7 mouse cellular contexts compared by ENCODE assay signal in the genomic region with DNA sequence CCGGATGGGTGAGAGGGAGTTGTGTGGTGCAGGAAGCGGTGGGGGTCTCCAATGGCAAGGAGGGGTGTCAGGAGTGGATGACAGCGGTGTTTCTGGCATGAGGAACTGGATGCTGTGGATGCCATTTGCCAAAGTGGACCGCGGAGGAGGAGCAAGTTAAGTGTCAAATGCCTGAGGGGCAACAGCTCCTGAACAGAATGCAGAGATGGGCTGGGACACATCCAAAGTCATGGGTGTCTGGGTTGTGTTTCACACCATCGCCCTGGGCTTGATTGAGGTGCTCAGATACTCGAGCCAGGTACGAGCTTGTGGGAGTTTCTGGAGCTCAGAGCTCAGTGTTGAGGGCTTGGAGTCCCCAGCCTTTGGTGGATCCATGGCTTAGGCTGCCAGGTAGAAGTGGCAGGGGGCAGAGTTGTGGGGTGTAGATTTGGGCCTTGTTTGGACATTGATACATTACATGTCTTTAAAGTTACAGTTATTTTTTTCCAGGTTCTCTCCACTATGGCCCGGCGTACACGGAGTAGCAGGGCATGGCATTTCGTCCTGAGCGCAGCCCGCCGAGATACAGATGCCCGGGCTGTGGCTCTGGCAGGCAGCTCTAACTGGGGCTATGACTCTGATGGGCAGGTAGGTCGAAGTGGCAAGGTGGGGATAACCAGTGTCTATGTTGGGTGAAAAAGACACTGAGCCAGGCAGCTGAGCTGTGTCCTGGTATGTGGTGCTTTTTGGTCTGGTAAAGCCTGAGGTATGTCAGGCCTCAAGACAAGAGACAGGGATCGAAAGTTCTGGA. TPM values are rescaled to one million over a fixed set of nuclear protein-coding genes. Genes with fewer than 3 reads are reported as not detected.
A peak's percentile ranks its signal among the peaks of the same experiment; 100 is the strongest.
DNase-seq lines count a peak whose midpoint lies in the region; ATAC-seq lines count a peak whose summit lies in the region.

No protein-coding gene starts in this region.

- no peaks in the 10 kb centered on the region for H3K27me3 ChIP-seq in lung, embryonic 16.5 days (ENCODE audit: control insufficient read depth, insufficient read depth, low read depth, low read length)
- H3K27me3 ChIP-seq in heart, embryonic 16.5 days (ENCODE audit: control insufficient read depth, insufficient read depth, low read length) = no peaks in the 10 kb centered on the region
- H3K27me3 ChIP-seq in midbrain, embryonic 10.5 days (ENCODE audit: low read depth, poor library complexity, severe bottlenecking) = no peaks in the 10 kb centered on the region

- H3K4me1 ChIP-seq in lung, embryonic 16.5 days (replicated peaks; ENCODE audit: control insufficient read depth, insufficient read depth, low read length) = peaks cover 17% of the 10 kb centered on the region
- peaks cover 20% of the 10 kb centered on the region for H3K4me1 ChIP-seq in heart, embryonic 16.5 days (ENCODE audit: control insufficient read depth, insufficient read depth, low read length)
- H3K4me1 ChIP-seq in midbrain, embryonic 10.5 days = peaks cover 32% of the 10 kb centered on the region

- no peak overlapping the region for H3K27ac ChIP-seq in lung, embryonic 16.5 days (ENCODE audit: low read length)
- H3K27ac ChIP-seq in heart, embryonic 16.5 days (ENCODE audit: low read length) = peak overlapping the region; percentile 80; the same call in 1 of the 2 replicates
- peak overlapping the region; percentile 81 for H3K27ac ChIP-seq in midbrain, embryonic 10.5 days (replicated peaks)

- no peak for ATAC-seq in lung, embryonic 16.5 days (ENCODE audit: low read depth)
- ATAC-seq in heart, embryonic 16.5 days (replicated peaks; ENCODE audit: extremely low read depth, insufficient read depth, low FRiP score) = no peak

- no peaks in the 10 kb centered on the region for H3K9me3 ChIP-seq in lung, embryonic 16.5 days (ENCODE audit: control insufficient read depth, low read length)
- H3K9me3 ChIP-seq in heart, embryonic 16.5 days (replicated peaks; ENCODE audit: control insufficient read depth, low read length) = no peaks in the 10 kb centered on the region
- H3K9me3 ChIP-seq in midbrain, embryonic 10.5 days (replicated peaks) = no peaks in the 10 kb centered on the region

- peak overlapping the region; percentile 87 for H3K9ac ChIP-seq in lung, embryonic 16.5 days (ENCODE audit: low read length)
- H3K9ac ChIP-seq in heart, embryonic 16.5 days (ENCODE audit: low read length) = peak overlapping the region; percentile 94

- peak overlapping the region; percentile 67 for H3K4me2 ChIP-seq in lung, embryonic 16.5 days (ENCODE audit: low read depth, low read length)
- peak overlapping the region; percentile 98 for H3K4me2 ChIP-seq in heart, embryonic 16.5 days (ENCODE audit: low read depth, low read length)

- 59% methylated on average over 18 of the region's 18 CpGs for WGBS in lung, embryonic 16.5 days
- 58% methylated on average over 18 of the region's 18 CpGs for whole genome bisulfite sequencing in heart, embryonic 16.5 days
- WGBS in midbrain, embryonic 10.5 days = 69% methylated on average over 18 of the region's 18 CpGs

- H3K4me3 ChIP-seq in lung, embryonic 16.5 days (ENCODE audit: low read length) = peak overlapping the region; percentile 90
- peak overlapping the region; percentile 97 for H3K4me3 ChIP-seq in heart, embryonic 16.5 days (ENCODE audit: low read length)
- peak overlapping the region; percentile 72 for H3K4me3 ChIP-seq in midbrain, embryonic 10.5 days

- no peak for DNase-seq in lung, adult 18-20 months
- peak; percentile 56 to 57 for DNase-seq in cerebellum, postnatal 14 days
- DNase-seq in midbrain, embryonic 10.5 days (ENCODE audit: low spot score) = no peak
- DNase-seq in spleen, postnatal 10 days (ENCODE audit: low spot score in 2 of 2) = no peak
- DNase-seq in urinary bladder, adult 18-20 months (ENCODE audit: low spot score in 2 of 2) = no peak

- peaks cover 25% of the 10 kb centered on the region for H3K36me3 ChIP-seq in lung, embryonic 16.5 days (ENCODE audit: control insufficient read depth, insufficient read depth, low read length)
- peaks cover 27% of the 10 kb centered on the region for H3K36me3 ChIP-seq in heart, embryonic 16.5 days (ENCODE audit: control insufficient read depth, insufficient read depth)
- peaks cover 62% of the 10 kb centered on the region for H3K36me3 ChIP-seq in midbrain, embryonic 10.5 days

RNA-seq across cellular contexts. Expression of a gene that starts 1.0 kb away (rescaled TPM):
- polyA plus RNA-seq in lung, embryonic 16.5 days (2015; fragmentation: Nextera tagmentation; extraction: Ambion mirVana) = 41.1 and 43.3 TPM in 2 replicates
- polyA plus RNA-seq in heart, embryonic 16.5 days (2015; fragmentation: Nextera tagmentation; extraction: Ambion mirVana) = 33.7 and 34.0 TPM in 2 replicates
- 46.6 and 50.4 TPM in 2 replicates for polyA plus RNA-seq in midbrain, embryonic 10.5 days (2016; fragmentation: Nextera tagmentation; extraction: Ambion mirVana)

RNA-seq across cellular contexts. Expression of a gene that starts 1.3 kb away (rescaled TPM):
- polyA plus RNA-seq in lung, embryonic 16.5 days (2015; fragmentation: Nextera tagmentation; extraction: Ambion mirVana) = 48.5 and 55.0 TPM in 2 replicates
- 37.9 and 38.3 TPM in 2 replicates for polyA plus RNA-seq in heart, embryonic 16.5 days (2015; fragmentation: Nextera tagmentation; extraction: Ambion mirVana)
- 85.5 and 87.0 TPM in 2 replicates for polyA plus RNA-seq in midbrain, embryonic 10.5 days (2016; fragmentation: Nextera tagmentation; extraction: Ambion mirVana)

RNA-seq across cellular contexts. Expression of a gene that starts 7.4 kb away (rescaled TPM):
- polyA plus RNA-seq in lung, embryonic 16.5 days (2015; fragmentation: Nextera tagmentation; extraction: Ambion mirVana) = 28.4 and 29.1 TPM in 2 replicates
- 18.2 and 20.4 TPM in 2 replicates for polyA plus RNA-seq in heart, embryonic 16.5 days (2015; fragmentation: Nextera tagmentation; extraction: Ambion mirVana)
- 28.9 and 33.9 TPM in 2 replicates for polyA plus RNA-seq in midbrain, embryonic 10.5 days (2016; fragmentation: Nextera tagmentation; extraction: Ambion mirVana)

RNA-seq across cellular contexts. Expression of a gene that starts 7.4 kb away (rescaled TPM):
- 82.8 and 89.0 TPM in 2 replicates for polyA plus RNA-seq in lung, embryonic 16.5 days (2015; fragmentation: Nextera tagmentation; extraction: Ambion mirVana)
- 86.8 and 94.8 TPM in 2 replicates for polyA plus RNA-seq in heart, embryonic 16.5 days (2015; fragmentation: Nextera tagmentation; extraction: Ambion mirVana)
- 94.7 and 98.1 TPM in 2 replicates for polyA plus RNA-seq in midbrain, embryonic 10.5 days (2016; fragmentation: Nextera tagmentation; extraction: Ambion mirVana)

RNA-seq across cellular contexts. Expression of a gene that starts 8.8 kb away (rescaled TPM):
- polyA plus RNA-seq in lung, embryonic 16.5 days (2015; fragmentation: Nextera tagmentation; extraction: Ambion mirVana) = 74.7 and 74.9 TPM in 2 replicates
- 38.2 and 42.1 TPM in 2 replicates for polyA plus RNA-seq in heart, embryonic 16.5 days (2015; fragmentation: Nextera tagmentation; extraction: Ambion mirVana)
- 46.2 and 47.0 TPM in 2 replicates for polyA plus RNA-seq in midbrain, embryonic 10.5 days (2016; fragmentation: Nextera tagmentation; extraction: Ambion mirVana)

Comparison
In these comparisons a context has a peak if more than half of its experiments do, and no peak if none do; other contexts are left out.
1. DNase-seq: peak in cerebellum, postnatal 14 days (2 of 2); none in lung, adult 18-20 months (0 of 2), midbrain, embryonic 10.5 days (single experiment), spleen, postnatal 10 days (0 of 2) and urinary bladder, adult 18-20 months (0 of 2).
2. Peak in every context shown above with its lines, with median percentiles within 50 percentile points of each other: H3K4me3 ChIP-seq.